Mouse (Mus musculus): ENCODE measurements around the gene Fbxo11.

Fbxo11 gene

GRCm38 (mm10) chr17:88065031-88065800 is at the start of gene Fbxo11:
Fbxo11 (minus strand) TSS chr17:88065291.
- DNase-seq: peak; percentile 60

GRCm38 (mm10) chr17:88113883-88114229 is 48.8 kb upstream of the Fbxo11 start:
- no peak for DNase-seq

GRCm38 (mm10) chr17:88113015-88113882 is 48.2 kb upstream of the Fbxo11 start:
- no peak for DNase-seq

DNA sequence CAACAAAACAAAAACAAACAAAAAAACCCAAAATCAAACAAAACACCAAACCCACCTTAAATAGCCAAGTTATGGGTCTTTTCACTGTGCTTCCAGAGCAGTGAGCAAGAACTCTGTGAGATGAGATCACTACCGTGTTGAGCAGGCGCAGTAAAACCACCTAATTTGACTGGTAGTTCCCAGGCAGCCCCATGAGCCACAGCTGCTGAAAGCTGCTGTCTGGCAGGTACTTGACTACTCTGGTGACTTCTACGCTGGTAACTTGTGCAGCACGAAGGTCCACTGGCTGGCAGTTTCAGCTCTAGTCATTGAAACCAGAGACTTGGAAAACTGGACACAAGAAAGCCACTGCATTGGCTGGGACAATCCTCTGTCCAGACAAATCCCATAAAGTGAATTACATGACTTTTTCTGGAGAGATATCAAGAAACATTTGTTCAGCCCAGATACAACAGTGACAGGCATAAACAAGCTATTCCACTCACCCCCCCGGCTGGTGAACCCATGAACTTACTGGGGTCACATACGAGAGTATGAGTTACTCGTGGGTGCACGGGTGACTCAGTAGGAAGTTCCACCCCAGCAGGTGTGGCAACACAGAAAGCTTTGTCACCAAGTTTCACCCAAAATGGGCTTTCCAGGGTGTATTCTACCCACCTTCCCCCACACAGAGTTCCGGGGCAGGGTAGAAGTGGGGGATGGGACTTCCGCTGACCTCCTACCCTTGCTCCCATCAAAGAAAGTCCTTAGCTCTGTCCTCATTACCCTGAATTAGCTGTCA is 47.0 kb upstream of the Fbxo11 start:
- DNase-seq: no peak

DNA sequence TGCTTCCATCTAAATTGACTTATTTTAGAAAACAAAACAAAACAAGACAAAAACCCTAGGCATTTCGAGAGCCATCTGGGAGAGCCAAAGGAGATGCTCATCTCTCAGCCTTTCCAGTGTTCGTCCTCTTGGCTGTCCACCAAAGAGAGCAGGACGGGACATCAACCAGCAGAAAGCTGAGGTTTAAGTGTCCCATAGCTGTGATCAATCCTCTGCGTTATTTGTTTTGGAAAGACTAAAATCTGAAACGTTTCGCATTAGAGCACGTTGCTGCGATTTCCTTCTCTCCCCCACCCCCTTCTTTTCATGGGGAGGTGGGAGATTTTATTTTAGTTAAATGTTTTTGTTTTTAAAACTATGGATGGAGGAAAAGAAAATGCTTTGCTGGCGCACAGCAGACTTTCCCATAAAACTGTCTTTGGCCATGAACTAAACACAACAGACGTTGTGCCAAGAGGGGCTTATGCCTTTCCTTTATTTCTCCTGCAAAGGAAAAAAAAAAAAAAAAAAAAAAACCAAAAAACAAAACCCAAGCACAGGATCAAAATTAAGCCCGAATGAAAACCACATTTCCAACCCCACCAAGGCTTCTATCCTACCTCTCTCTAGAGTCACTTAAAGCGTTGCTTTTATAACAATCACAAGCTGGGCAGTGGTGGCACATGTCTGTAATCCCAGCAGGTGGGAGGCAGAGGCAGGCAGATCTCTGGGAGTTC is 46.1 kb upstream of the Fbxo11 start:
- DNase-seq: no peak

- no peak for DNase-seq
Observed at GRCm38 (mm10) chr17:88107708-88108107, 42.6 kb upstream of the Fbxo11 start.

DNA sequence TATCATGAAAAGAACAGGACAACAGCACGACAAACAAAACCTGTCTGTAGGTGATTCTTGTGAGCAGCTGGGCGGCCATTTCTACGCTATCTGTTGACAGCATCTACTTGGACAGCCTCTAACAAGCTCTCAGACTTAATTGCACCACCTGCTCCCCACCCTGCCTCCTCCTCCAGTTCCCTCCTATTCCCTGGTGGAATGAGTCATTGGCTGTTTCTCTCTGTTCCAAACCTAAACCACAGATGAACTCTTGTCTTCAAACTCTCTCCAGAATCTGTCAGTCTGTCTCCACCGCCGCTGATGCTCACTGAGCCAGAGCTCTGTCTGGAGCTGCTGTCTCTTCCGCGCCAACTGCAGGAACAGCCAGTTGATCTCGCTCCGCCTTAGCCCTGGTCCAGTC is 41.3 kb upstream of the Fbxo11 start:
- DNase-seq: no peak

DNA sequence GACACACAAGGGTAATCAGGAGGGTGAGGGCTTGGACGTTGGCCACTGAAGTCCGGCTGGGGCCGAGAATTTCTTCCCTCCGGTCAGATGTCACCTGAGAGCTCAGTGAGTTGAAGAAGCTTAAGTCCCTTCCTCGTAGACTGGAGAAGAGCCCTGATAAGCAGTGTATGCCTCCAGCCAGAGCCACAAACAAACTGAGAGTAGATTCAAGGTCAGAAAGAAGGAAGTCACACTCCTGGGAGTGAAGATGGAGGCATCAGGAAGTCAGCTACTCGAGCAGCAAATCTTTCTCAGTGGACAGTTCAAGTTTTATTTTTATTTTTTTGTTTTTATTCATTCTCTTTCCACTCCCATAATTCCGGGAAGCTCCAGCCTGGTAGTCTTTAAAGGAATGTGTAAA is 37.5 kb upstream of the Fbxo11 start:
- DNase-seq: no peak

DNA sequence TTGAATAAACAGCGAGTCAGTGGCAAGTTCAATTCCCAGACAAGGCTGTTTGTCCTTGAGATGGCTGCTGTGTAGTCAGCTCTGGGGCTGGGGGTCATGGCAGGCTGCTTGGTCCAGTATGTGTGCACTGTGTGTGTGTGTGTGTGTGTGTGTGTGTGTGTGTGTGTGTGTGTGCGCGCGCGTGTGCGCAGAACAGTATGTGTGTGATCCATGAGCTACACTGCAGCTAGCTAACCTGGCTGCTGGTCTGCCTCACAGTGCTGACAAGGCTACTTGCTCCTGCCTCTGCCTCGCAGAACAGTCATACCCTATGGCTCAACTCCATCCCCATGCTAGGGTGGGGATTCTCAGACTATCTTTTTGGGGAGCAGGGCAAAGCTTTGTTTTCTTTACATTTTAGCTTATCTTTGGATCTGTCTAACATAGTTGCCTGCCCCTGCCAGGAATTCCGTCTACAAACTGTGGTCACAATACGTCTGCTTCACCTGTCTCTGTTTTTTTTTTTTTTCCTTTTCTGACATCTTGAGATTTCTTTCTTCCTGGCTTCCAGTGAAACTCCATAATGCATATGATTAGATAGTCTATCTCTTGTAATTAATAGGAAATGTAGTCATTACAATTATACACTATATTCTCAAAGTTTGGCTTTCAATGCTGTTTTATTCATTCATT is 33.2 kb upstream of the Fbxo11 start:
- no peak for DNase-seq

DNA sequence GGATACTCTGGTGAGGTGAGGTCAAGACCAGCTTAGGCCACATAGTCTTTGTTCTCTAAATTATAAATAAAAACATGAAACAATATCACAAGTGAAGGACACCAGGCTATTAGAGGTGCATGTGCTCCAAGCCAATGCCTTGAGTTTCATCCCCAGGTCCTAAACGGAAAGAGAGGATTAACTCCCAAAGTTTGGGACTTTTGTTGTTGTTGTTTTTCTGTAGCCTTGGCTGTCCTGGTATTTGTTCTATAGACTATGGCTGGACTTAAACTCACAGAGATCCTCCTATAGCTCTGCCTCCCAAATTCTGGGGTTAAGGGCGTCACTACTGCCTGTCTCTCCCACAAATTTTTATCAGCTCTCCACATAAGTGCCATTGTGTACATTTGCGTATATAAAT is 32.5 kb upstream of the Fbxo11 start:
- DNase-seq: no peak

DNA sequence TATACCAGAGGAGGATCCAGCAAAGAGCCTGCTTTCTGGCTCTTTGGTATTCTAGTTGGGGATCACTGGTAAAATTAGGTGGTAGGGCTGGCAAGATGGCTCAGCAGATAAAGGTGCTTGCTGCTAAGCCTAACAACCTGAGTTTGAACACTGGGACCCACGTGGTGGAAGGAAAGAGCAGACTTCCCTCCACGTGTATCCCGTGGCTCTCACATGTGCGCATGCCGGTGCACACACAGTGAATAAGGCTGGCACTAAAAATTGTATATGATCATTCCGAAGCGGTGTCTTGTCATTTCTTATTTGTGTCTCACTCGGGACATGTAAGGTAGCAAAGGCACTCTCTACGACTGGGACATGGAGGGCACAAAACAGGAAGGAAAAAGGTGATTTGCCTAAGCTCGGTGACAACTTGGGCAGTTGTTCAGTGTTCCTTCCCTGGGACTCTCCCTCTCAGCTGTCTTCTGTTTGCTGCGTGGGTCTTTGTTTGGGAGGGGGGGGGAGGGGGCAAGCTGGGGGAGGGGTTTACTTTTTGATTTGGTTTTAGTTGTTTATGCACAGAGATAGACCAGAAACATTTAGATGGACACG is 31.8 kb upstream of the Fbxo11 start:
- DNase-seq: no peak

DNA sequence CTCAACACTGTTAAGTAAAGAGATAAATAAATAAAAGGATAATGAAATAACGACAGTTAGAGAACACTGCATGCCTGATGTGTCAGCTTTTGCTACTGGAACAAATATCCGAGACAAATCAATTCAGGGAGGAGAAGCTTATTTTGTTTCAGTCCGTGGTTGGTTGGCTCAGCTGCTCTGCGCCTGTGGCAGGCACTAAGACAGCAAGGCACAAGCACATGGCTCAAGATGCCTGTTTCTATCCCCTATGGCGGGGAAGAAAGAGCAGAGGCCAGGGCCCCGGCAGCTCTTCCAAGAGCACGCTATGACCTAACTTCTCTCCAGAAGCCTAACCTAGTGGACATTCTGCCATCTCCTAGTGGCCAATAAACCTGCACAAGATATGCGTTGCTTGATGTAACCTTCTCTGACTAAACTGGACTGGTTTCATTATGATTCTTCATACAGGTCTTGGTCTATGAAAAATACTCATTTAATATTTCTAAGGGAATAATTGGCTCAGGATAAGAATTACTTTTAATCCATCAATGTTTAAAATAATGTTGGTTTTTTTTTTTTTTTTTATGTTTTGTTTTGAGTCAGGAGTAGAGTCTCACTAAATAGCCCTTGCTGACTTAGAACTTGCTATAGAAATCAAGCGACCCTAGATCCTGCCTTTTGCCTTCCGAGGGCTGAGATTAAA is 30.6 kb upstream of the Fbxo11 start:
- no peak for DNase-seq

DNA sequence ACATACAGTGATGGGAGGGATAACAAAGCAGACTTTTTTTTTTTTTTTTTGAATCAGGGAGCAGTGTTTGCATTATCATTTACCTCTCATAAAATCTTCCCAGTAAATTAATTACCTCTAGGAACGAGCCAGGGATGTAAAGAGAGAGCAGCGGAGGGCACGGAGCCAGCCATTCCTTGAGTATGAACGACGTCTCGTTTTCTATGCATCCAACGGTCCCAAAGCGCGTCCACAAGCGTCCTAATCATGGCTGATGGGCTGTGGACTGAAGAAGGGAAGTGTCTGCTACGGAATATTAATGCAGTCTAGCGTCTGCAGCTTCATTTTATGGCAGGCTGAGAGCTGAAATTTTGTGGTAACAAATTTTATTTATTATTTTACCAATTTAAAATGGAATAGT is 29.2 kb upstream of the Fbxo11 start:
- DNase-seq: no peak

GRCm38 (mm10) chr17:88093798-88094197 is 28.7 kb upstream of the Fbxo11 start:
- DNase-seq: no peak

DNA sequence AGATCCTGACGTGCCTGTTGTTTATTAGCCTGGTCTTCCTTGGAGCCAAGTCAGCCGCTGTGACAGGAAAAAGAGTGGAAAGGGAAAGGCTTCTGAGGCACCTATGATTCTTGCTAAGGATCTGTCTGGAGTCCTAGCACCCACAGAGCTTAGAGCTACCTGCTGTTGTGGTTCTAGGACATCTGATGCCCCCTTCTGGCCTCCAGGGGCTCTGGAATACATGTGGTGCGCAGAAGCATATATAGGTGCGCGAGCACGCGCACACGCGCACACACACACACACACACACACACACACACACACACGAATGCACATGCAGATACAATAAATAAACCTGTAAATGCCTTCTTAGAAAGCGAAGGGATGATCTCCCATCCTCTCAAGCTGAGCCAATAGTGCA is 20.9 kb upstream of the Fbxo11 start:
- no peak for DNase-seq

DNA sequence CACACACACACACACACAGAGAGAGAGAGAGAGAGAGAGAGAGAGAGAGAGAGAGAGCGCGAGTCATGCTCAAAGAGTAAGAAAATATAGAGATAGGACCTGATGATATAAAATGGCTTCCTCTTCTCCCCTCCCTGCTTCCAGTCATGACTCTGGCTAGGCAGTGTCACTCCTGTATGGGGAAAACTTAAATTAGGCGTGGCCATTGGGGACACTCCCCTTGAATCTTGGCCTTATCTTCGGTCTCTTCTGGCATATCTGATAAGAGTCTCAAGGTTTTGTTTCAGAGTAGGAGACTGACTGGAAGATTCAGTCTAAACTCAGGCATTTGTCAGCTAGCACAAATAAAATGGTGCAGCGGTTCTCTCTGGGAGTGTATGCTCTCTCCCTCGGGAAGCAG is 16.4 kb upstream of the Fbxo11 start:
- no peak for DNase-seq

- no peak for DNase-seq
Observed at GRCm38 (mm10) chr17:88079771-88080170, 14.7 kb upstream of the Fbxo11 start.

DNA sequence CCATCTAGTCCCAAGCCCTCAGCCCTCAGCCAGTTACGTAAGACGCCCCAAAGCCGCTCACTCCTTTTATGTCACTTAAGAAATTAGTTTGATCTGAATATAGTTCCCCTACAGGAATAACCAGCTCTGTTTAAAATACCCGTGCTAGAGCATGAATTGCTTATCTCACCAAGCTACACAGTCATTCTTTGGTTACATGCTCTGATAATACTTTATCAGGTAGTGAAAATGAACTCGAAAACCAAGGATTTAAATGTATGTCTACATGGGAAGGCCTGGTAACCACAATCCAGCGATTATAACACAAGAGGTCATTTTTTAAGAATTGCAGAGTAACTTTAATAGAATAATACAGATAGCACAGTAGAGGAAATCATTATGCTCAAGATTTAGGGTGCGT is 7.0 kb upstream of the Fbxo11 start:
- DNase-seq: no peak

DNA sequence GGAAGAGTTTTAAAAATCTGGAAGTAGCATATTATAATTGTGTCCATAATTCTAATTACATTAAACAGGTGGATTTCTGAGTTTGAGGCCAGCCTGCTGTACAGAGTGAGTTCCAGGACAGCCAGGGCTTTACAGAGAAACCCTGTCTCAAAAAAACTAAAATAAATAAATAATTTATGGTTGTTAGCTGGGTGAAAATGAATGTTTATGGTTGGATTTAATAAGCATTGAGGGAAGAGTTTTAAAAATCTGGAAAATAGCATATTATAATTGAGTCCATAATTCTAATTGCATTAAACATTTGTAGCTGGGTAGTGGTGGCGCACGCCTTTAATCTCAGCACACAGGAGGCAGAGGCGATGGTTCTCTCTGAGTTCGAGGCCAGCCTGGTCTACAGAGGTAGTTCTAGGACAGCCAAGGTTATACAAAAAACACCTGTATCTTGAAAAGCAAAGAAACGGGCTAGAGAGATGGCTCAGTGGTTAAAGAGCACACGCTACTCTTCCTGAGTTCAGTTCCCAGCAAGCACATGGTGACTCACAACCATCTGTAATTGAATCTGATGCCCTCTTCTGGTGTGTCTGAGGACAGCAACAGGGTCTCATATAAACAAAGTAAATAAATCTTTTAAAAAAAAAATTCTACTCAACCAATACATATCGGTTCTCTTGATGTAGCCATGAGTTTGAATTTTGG is 3.1 kb upstream of the Fbxo11 start:
- DNase-seq: no peak

DNA sequence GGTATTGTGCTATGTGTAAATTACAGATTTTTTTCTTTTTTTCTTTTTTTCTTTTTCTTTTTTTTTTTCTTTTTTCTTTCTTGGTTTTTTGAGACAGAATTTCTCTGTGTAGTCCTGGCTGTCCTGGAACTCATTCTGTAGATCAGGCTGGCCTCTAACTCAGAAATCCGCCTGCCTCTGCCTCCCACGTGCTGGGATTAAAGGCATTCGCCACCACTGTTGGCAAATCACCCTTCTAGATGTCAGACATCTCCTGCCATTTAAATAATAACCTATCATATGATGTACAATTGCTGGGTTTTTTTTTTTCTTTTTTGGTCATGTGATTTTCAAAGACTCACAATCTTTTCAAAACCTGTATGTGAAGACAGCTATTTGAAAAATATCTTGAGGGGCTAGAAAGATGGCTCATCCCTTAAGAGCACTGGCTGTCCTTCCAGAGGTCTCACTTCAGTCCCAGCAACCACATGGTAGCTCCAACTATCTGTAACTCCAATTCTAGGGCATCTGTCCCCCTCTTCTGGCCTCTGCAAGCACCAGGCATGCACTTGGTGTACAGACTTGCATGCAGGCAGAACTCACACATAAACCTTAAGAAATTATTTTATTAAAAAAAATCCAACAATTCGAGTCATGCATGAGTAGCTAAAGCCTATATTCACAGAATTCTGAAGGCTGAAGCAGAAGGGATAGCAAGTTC is 2.3 kb upstream of the Fbxo11 start:
- DNase-seq: no peak
